ENCODE assay signal across 9 mouse cellular contexts in the genomic region with DNA sequence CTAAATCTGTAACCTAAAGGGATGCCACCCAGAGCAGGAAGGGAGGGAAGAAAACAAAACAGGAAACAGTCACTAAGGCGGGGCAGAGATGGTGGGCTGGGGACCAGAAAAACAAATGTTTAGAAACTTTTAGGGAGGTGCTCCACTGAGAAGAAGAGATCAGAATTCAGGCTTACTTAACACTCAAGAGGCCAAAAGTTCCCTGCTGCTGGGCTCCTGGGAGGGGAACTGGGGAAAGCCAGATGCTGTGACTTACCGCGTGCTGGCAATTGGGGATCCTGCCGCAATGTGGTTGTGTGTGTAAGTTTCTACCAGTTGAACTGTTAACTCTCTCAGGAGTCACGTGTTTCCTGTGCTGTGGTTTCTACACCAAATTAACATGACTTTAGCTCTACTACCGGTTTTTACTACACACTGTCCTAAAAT. TPM values are rescaled to one million over a fixed set of nuclear protein-coding genes. Genes with fewer than 3 reads are reported as not detected.
DNase-seq lines count a peak whose midpoint lies in the region; ATAC-seq lines count a peak whose summit lies in the region.
"Had no signal": no experiment of that assay in that cellular context is flagged by ENCODE, and none has a peak within 500 bp of the region (broad histone marks: within the 10 kb centered on the region; RNA-seq: fewer than 3 reads in every experiment).

A gene (minus strand): TSS at position 285 of the 426 bp plus-strand sequence.

- H3K36me3 ChIP-seq in limb, embryonic 11.5 days (ENCODE audit: control insufficient read depth, insufficient read depth, low read length): no peaks in the 10 kb centered on the region

- no peak for ATAC-seq in limb, embryonic 11.5 days (ENCODE audit: insufficient number of reproducible peaks, low FRiP score, low TSS enrichment, low read depth)
- ATAC-seq in monocyte, adult 5-6 weeks (replicated peaks; ENCODE audit: insufficient number of reproducible peaks, low FRiP score, low TSS enrichment, poor library complexity, severe bottlenecking): peak; percentile 82
- ATAC-seq in cerebellum, adult (ENCODE audit: insufficient number of reproducible peaks, low FRiP score, low TSS enrichment): no peak

- no peak within 1 kb of the TSS for H3K9ac ChIP-seq in limb, embryonic 11.5 days (ENCODE audit: low read length)

- H3K9me3 ChIP-seq in limb, embryonic 11.5 days (ENCODE audit: control insufficient read depth, low read length): no peaks in the 10 kb centered on the region

- H3K4me3 ChIP-seq in limb, embryonic 11.5 days (ENCODE audit: low read depth, low read length): no peak within 1 kb of the TSS
- H3K4me3 ChIP-seq: erythroblast, embryonic 14.5 days had no signal

- no peak within 1 kb of the TSS for H3K27ac ChIP-seq in limb, embryonic 11.5 days (replicated peaks; ENCODE audit: low read depth, low read length)

- no peak within 1 kb of the TSS for H3K4me2 ChIP-seq in limb, embryonic 11.5 days (ENCODE audit: low read depth, severe bottlenecking)

- H3K4me1 ChIP-seq in limb, embryonic 11.5 days (ENCODE audit: control insufficient read depth, insufficient read depth, low read length): no peaks in the 10 kb centered on the region

- H3K27me3 ChIP-seq in limb, embryonic 11.5 days (ENCODE audit: control insufficient read depth, insufficient read depth, low read length): no peaks in the 10 kb centered on the region

- 81% methylated on average over 6 of the region's 6 CpGs for WGBS in limb, embryonic 11.5 days

- peak; percentile 80 for DNase-seq in B cell, adult 2 months
- DNase-seq in T-cell, adult 2 months (ENCODE audit: low spot score): peak; percentile 85
- peak; percentile 44 to 51 for DNase-seq in heart, adult 18-20 months
- no peak for DNase-seq in limb, embryonic 11.5 days (ENCODE audit: low spot score)
- DNase-seq in left cerebral cortex, adult 8-10 months (ENCODE audit: low spot score in 2 of 2): no peak
- no peak for DNase-seq in right cerebral cortex, postnatal 25 days

RNA-seq across cellular contexts. Expression of the gene that starts here (rescaled TPM):
- 10 to 100 TPM; 19.2 to 24.5 TPM for total RNA-seq in heart, adult 18-20 months (2021)
- 24.5 and 26.8 TPM in 2 replicates for polyA plus RNA-seq in limb, embryonic 11.5 days (2014; fragmentation: Nextera tagmentation; extraction: Ambion mirVana)
- total RNA-seq in monocyte, adult 5-6 weeks (2017): 32.3 to 70.2 TPM (median 56.4 TPM) in 3 replicates
- total RNA-seq in left cerebral cortex, adult 8-10 months (2022): 1 to 10 TPM; 2.0 to 2.3 (median 2.2) TPM

Comparison
In these comparisons a context has a peak if more than half of its experiments do, and no peak if none do; other contexts are left out.
1. RNA of the gene that starts here (total RNA-seq): 32.3 to 70.2 TPM in monocyte, adult 5-6 weeks and 19.2 to 24.5 TPM in heart, adult 18-20 months; 2.0 to 2.3 TPM in left cerebral cortex, adult 8-10 months; every median in the first group is over 4 times any median in the second.
2. DNase-seq: peak in B cell, adult 2 months (2 of 2), T-cell, adult 2 months (single experiment) and heart, adult 18-20 months (2 of 2); none in limb, embryonic 11.5 days (single experiment), left cerebral cortex, adult 8-10 months (0 of 2) and right cerebral cortex, postnatal 25 days (single experiment).